Mouse (Mus musculus): ENCODE results near the gene Pdlim3.

DNA sequence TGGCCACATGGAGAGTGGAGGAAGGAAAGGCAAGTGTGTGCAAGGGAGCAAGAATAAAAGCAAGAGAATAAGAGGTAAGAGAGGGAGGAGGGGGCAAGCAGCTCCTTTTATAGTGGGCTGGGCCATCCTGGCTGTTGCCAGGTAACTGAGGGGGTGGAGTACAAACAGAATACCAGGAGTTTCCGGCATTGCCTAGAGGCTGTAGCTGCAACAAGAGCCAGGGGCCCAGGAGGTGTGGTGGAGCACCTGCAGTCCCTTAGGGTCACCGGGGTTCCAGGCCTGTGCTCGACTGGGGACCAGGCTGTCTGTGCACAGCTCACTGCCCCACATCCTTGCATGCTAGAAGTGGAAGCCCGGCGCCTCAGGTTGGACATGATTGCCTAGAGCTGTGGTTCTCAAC lies 27.5 kb upstream of the Pdlim3 start:
- no peak for TF ChIP-seq CTCF (IDR thresholded peaks at IDR 0.05)
- no peak for TF ChIP-seq EP300 (IDR thresholded peaks at IDR 0.05)
